Mouse (Mus musculus): ENCODE data around the gene Rubcnl.

The Rubcnl gene

DNA sequence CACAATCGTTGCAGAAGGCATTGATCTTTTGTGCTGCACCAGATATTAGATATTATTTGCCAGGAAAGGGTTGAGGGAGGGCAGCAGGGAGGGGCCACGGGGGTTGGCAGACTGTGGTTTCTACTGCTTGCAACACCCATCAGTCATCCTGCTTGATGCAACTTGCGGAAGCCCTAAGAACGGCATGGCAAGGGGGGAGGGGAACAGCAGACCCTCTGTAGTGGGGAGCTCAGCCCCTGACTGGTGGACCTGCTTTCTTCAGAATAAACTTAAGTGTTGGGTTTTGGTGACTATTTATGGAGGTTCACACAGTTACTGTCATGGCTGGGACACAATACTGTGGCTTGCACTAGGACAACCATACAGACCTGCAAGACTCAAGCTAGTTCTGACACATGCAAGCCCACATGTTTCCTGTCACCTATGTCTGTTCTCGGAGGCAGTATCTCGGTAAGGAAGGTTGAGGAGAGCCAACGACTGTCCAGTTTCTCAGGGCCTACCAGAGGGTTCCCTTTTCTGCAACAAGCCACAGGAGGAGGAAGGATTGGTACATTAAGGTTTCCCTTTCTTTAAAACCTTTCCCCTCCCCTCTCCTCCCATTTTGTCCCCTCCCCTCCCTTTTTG, 53.6 kb downstream of the Rubcnl start:
- DNase-seq (ENCODE audit: low read depth, low spot score) = no peak

DNA sequence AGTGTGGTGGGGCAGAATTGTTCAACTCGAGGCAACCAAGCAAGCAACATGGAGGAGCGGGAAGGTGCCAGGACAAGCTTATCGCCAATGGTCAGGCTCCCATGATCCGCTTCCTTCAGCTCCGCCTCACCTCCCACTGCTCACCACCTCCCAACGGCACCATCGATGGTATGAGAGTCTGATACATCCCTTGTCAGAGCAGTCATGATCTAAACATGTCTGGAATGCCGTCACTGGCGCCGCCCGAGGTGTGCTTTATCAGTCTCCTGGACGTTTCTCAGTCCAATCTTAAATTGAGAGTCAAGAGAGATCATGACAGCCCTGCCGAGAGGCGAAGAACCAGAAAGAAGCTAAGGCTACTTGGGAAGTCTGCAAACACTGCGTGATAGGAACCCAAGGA, 55.3 kb downstream of the Rubcnl start:
- no peak for DNase-seq (ENCODE audit: low read depth, low spot score)

DNA sequence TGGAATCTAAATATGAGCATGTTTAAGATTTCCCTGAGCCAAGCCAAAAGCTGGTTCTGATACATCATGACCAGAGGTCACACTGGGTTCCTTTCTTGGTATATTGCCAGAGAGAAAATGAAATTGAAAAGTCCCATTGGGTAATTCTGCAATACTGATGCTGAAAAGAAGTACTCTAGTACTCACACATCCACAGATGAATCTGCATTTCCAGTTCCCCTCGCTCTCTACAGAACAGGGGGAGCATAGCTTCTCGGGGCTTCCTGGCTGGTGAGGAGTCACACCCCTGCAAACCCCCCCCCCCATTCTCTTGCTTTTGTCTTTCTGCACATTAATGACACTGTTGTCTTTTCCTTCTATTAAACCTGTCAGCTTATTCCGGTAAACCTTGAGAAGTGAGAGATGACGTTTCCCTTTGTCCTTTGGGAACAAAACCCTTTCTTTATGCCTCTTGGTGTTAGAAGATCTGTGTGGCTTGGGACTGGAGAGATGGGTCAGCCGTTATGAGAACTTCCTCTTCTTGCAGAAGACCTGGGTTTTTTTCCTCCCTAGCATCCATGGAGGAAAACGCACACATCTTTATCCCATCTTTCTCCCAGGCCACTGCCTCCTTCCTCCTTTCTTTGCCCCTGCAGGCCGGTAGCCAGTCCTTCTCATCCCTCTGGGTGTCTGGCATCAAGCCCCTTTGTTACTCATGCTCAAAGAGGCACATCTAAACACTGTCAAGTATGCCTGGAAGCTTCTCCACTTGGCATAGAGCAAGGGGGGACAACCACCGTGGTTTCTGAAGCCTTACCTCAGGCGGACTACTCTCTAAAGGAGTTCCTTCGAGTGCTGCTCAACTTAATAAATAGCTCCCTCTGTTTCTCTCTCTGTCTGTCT, 59.7 kb downstream of the Rubcnl start:
- no peak for DNase-seq (ENCODE audit: low read depth, low spot score)

DNA sequence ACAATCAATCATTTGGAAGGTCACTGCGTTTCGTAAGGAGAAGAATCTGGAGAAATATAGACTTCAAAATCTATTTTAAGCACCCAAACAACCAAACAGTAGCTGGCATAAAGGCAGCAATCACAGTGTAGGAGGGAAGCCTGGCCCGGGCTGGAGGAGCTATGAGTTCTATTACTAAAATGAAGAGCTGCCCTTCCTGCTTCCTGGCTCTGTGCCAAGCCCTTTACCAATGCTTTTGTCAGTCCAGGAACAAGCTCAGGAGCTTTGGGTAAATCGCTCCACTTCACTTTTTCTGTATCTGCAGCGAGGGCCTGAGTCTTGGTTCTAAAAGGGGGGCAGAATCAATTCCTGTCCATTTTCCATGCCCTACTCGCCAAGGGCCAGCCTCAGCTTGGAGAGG, 62.1 kb downstream of the Rubcnl start:
- peak; percentile 24 for DNase-seq (ENCODE audit: low read depth, low spot score)

Measured in brain, adult 2 months (tissue).